Mouse (Mus musculus) small intestine, adult 2 months (tissue): Measurements from ENCODE around the gene Pabpc4.

ENCODE experiments used
- CTCF ChIP-seq: fragments of 200-500 bp; IDR thresholded peaks from 2 replicates; pipeline ENCODE4 v1.5.1; 2012; ENCODE audit warnings: low read depth, mild to moderate bottlenecking, control low read depth, inconsistent platforms, low read length, moderate library complexity, mixed read lengths; ENCODE audit not compliant: insufficient replicate concordance, insufficient read length; ENCODE audit errors: extremely low read depth
- POLR2A ChIP-seq: fragments of 200-500 bp; IDR thresholded peaks from 2 replicates; pipeline ENCODE4 v1.6.1; 2012; ENCODE audit warnings: low read depth, mild to moderate bottlenecking, control low read depth, inconsistent platforms, low read length, moderate library complexity

DNA sequence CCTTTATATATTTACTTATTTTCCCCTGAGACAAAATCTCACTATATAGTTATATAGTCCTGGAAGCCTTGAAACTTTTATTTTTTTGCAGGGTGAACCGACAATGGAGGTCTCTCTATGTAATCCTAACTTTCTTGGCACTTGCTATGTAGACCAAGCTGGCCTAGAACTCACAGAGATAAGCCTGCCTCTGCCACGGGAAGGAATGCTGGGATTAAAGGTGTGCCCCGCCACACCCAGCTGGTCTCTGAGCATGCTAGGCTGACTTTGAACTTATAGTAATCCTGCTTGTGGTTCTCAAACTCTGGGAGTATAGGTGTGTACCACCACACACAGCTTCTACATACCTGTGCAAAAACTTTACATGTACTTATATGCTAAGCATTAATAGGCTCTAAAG lies 18.0 kb downstream of the Pabpc4 start:
- TF ChIP-seq CTCF: no peak
- no peak for TF ChIP-seq POLR2A
